Mouse (Mus musculus) heart, embryonic 11.5 days (tissue): ENCODE data around the gene Hist1h2aa. TPM values are rescaled to one million over a fixed set of nuclear protein-coding genes. Genes with fewer than 3 reads are reported as not detected.

Experiments used
- ATAC-seq: fragments of 200-750 bp; cut with Nextera tagmentation; replicated peaks from 2 replicates; pipeline ENCODE4 v1.8.0; 2017; ENCODE audit warnings: moderate library complexity; ENCODE audit not compliant: insufficient number of reproducible peaks, low FRiP score, low TSS enrichment
- H3K27ac ChIP-seq: fragments of 300-500 bp; sonication (generic); 2 replicates; pipeline ENCODE4 v1.5.1; 2014; ENCODE audit warnings: mild to moderate bottlenecking, low read depth, low read length
- H3K27me3 ChIP-seq: fragments of 300-500 bp; sonication (generic); 2 replicates; pipeline ENCODE4 v1.6.1; 2014; ENCODE audit warnings: mild to moderate bottlenecking, low read length, mixed read lengths; ENCODE audit not compliant: control insufficient read depth, insufficient read depth
- H3K36me3 ChIP-seq: fragments of 300-500 bp; sonication (generic); 2 replicates; pipeline ENCODE4 v1.6.1; 2014; ENCODE audit warnings: mild to moderate bottlenecking, low read length, moderate library complexity, mixed read lengths; ENCODE audit not compliant: control insufficient read depth, insufficient read depth
- H3K4me1 ChIP-seq: fragments of 300-500 bp; sonication (generic); 2 replicates; pipeline ENCODE4 v1.6.1; 2014; ENCODE audit warnings: low read length; ENCODE audit not compliant: control insufficient read depth, insufficient read depth
- H3K4me2 ChIP-seq: fragments of 300-500 bp; sonication (generic); 2 replicates; pipeline ENCODE4 v1.6.1; 2014; ENCODE audit warnings: mild to moderate bottlenecking, moderate library complexity
- H3K4me3 ChIP-seq: fragments of 300-500 bp; sonication (generic); 2 replicates; pipeline ENCODE4 v1.5.1; 2014; ENCODE audit warnings: low read depth, low read length
- H3K9ac ChIP-seq: fragments of 300-500 bp; sonication (generic); 2 replicates; pipeline ENCODE4 v1.6.1; 2014; ENCODE audit warnings: mild to moderate bottlenecking, low read depth, low read length, moderate library complexity
- H3K9me3 ChIP-seq: fragments of 300-500 bp; sonication (generic); replicated peaks from 2 replicates; pipeline ENCODE4 v1.6.1; 2016; ENCODE audit warnings: low read length; ENCODE audit not compliant: control insufficient read depth
- WGBS: fragments of 180-500 bp; shearing (Covaris S2); extraction: QIAGEN DNeasy Blood & Tissue Kit; methylation state at CpG from one replicate; pipeline ENCODE4 v1.1.7; 2014; ENCODE audit not compliant: insufficient replicate concordance; 5-methylcytosine and 5-hydroxymethylcytosine counted together
- polyA plus RNA-seq: library from polyadenylated mRNA; unstranded; fragments of >200 nt; fragmentation: Nextera tagmentation; extraction: Ambion mirVana; gene quantifications from 2 replicates; pipeline ENCODE4 v1.2.1, GENCODE M21; 2014

Gene Hist1h2aa
- polyA plus RNA-seq: not detected in 2 replicates

DNA sequence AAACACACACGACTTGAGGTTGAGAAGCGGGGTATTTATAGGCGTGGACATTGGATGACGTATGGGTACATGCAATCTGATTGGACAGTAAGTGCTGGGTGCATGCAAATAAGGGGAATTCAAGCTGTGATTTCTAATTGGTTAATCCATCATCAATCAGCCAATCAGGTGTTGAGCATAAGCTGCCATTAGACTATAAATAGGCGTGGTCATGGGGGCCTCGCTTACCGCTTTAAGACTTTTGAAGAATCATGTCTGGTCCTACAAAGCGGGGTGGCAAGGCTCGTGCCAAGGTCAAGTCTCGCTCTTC is at the start of gene Hist1h2aa:
Hist1h2aa (plus strand) TSS at position 252 of the 310 bp plus-strand sequence.
- H3K36me3 ChIP-seq: no peaks in the 10 kb centered on the region
- H3K9ac ChIP-seq: no peak within 1 kb of the TSS
- WGBS: 84% methylated on average over 10 of the region's 10 CpGs
- ATAC-seq: no peak
- no peak within 1 kb of the TSS for H3K4me2 ChIP-seq
- H3K9me3 ChIP-seq: no peaks in the 10 kb centered on the region
- H3K27me3 ChIP-seq: peaks cover 2% of the 10 kb centered on the region; the same call in 1 of the 2 replicates
- H3K4me1 ChIP-seq: no peaks in the 10 kb centered on the region
- H3K27ac ChIP-seq: no peak within 1 kb of the TSS
- no peak within 1 kb of the TSS for H3K4me3 ChIP-seq

DNA sequence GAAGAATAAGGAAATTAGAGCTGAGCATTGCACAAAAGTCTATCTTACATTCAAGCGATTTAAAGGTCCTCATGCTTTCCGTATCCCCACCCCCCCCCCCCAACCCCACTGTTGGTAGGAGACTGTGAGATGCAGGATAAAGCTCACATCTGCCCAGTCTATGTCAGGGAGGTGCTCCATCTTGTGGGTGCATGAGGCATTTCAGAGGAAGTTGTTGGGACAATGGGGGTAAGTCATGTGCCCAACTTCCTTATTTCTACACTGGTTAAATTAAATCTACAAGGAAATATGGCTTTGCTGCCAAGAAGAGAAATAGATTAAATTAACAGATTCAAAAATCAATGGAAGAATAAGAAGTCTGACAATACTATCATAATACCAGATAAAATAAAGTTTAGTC is 48.7 kb upstream of the Hist1h2aa start:
- ATAC-seq: no peak
- no peaks in the 10 kb centered on the region for H3K36me3 ChIP-seq
- H3K4me1 ChIP-seq: no peaks in the 10 kb centered on the region
- no peak overlapping the region for H3K9ac ChIP-seq
- H3K27me3 ChIP-seq: no peaks in the 10 kb centered on the region
- no peaks in the 10 kb centered on the region for H3K9me3 ChIP-seq
- no peak overlapping the region for H3K4me2 ChIP-seq
- H3K4me3 ChIP-seq: no peak overlapping the region
- 40% methylated on average over 2 of the region's 2 CpGs for WGBS
- no peak overlapping the region for H3K27ac ChIP-seq

DNA sequence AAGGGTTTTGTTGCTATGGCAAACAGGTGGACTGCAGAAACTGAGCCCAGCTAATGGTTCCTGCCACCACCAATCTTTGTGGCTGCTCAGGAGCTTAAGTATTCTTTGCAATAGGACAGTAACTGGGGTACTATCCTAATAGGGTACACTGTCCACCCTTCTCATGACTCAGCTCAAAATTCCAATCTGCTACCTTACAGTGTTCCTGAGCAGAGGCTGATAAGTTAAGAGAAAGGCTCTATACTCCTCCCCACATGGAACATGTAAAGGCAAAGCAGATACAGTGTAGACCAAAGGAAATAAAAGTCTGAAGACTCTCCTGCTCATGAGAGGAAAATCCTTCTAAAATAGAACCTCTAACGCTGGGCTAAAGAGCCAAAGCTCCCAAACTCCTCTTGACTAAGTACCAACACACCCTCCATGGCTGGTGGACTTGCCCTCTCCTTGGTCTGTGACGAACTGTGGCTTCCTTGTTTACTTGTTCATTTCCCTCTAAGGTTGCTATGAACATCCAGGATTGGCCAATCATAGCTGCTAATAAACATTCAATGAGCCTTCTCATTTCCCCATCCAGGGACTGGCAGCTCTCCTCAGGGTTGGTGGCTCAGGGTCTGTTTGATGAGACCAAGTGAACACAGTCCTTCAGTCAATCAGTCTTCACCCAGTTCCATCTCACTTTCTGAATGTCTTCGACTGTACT is 47.1 kb upstream of the Hist1h2aa start:
- WGBS: 76% methylated on average over 3 of the region's 3 CpGs
- no peak overlapping the region for H3K27ac ChIP-seq
- no peak overlapping the region for H3K9ac ChIP-seq
- no peaks in the 10 kb centered on the region for H3K27me3 ChIP-seq
- H3K4me2 ChIP-seq: no peak overlapping the region
- no peaks in the 10 kb centered on the region for H3K36me3 ChIP-seq
- H3K4me3 ChIP-seq: no peak overlapping the region
- no peaks in the 10 kb centered on the region for H3K4me1 ChIP-seq
- ATAC-seq: no peak
- H3K9me3 ChIP-seq: no peaks in the 10 kb centered on the region

DNA sequence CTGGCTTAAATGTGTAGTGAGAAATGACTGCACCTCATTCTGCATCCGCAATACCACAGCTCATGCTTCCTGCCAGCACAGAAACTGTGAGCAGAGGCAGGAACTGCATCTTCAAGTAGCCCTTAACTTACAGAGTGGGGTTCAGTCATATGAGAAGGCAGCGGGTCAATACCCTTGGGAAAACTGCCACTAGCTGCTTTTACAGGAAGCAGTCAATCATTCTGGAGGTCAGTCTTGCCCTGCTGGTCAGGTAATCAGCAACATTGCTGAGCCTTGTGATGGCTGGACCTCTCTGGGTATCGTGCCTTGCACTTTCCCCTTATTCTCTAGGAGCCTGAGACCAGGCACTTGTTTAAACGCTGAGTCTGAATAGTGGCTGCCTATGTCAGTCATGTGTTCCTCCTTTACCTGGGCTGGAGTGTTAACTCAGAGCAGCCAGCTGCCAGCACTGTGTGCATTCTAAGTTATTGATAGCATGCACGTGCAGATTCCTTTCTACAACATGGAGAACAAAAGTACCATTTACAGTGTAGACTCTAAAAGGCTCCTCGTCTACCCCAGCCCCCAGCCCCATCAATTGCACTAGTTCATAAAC is 45.2 kb upstream of the Hist1h2aa start:
- Histone ChIP-seq H3K4me2 (no peak overlapping the region), H3K4me3 (no peak overlapping the region), H3K36me3 (no peaks in the 10 kb centered on the region), H3K27ac (no peak overlapping the region), H3K9me3 (no peaks in the 10 kb centered on the region), H3K27me3 (no peaks in the 10 kb centered on the region), H3K4me1 (no peaks in the 10 kb centered on the region; the same call in 1 of the 2 replicates), H3K9ac (no peak overlapping the region)
- WGBS: 58% methylated on average over 6 of the region's 6 CpGs
- ATAC-seq: no peak

DNA sequence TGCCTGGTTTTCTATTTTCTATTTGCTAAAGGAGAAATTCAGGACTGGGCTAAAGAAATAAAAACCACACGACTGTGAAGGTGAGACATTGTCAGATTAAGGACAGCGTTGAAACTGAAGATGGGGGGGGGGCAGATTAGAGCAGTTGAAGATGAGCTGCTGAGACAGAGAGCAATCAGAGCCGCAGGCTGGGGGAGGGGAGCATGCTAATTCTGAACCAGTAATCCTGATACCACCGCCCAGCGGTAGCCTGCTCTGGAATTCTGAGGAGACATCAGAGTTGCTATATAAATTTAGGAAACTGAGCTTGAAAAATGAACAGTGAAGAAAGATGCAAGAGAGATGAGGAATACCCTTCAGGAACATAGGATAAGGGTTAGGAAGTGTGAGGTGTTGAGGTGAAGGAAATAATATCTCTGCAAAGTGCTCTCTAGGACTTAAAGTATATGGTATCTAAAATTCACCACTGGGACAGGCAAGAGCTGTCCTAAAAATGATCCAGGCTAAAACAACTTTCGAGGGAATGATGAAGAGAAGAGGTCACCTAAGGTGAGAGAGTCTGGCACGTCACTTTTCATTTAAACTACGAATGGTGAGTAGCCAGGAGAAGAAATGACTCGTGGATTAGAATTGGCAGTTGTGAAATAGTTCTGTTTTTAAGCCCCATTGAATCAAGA is 41.5 kb upstream of the Hist1h2aa start:
- WGBS: 29% methylated on average over 9 of the region's 9 CpGs
- Histone ChIP-seq H3K4me2 (no peak overlapping the region), H3K27ac (no peak overlapping the region), H3K4me3 (no peak overlapping the region), H3K36me3 (no peaks in the 10 kb centered on the region), H3K27me3 (no peaks in the 10 kb centered on the region), H3K9ac (no peak overlapping the region), H3K4me1 (no peaks in the 10 kb centered on the region; the same call in 1 of the 2 replicates), H3K9me3 (no peaks in the 10 kb centered on the region)
- no peak for ATAC-seq

DNA sequence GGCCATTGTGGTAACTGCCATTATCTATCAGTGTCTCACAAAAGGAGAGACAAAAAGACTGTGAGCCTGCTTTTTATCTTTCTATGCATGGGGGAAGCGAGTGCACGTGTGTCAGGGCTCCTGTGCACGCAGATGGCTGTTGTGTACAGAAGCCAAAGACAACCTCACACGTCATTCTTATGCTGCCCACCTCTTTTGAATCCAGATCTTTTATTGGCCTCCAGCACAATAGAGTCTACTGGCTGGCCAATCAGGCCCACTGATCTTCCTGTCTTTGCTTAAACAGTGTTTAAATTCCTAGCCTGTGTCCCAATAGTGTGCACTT is 41.0 kb upstream of the Hist1h2aa start:
- 50% methylated on average over 4 of the region's 4 CpGs for WGBS
- no peak overlapping the region for H3K4me3 ChIP-seq
- ATAC-seq: no peak
- H3K27me3 ChIP-seq: no peaks in the 10 kb centered on the region
- no peaks in the 10 kb centered on the region; the same call in 1 of the 2 replicates for H3K4me1 ChIP-seq
- H3K4me2 ChIP-seq: no peak overlapping the region
- H3K9ac ChIP-seq: no peak overlapping the region
- no peaks in the 10 kb centered on the region for H3K9me3 ChIP-seq
- H3K36me3 ChIP-seq: no peaks in the 10 kb centered on the region
- H3K27ac ChIP-seq: no peak overlapping the region

DNA sequence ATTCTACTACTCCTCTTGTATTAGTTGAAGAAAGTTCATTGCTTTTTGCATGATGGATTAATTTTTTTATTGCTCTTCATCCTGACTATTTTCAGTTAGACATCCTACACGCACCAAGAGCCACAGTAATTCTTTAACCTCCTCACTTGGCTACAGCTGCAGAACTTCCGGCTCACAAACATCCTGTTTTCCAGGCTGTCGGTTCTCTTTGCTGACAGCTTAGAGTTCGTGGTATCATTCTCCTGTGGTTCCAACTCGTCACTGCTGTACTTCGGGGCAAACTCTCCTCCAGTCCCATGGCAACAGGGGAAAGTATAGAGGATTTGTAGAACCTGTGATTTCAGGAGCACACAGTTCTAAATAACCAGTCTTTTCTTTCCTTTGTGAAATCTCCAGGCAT is 36.0 kb upstream of the Hist1h2aa start:
- H3K9ac ChIP-seq: no peak overlapping the region
- 0 out of 2 replicates have a peak, but pooled peaks cover 1% of the 10 kb centered on the region for H3K27me3 ChIP-seq
- no peak overlapping the region for H3K4me3 ChIP-seq
- no peaks in the 10 kb centered on the region for H3K4me1 ChIP-seq
- H3K36me3 ChIP-seq: no peaks in the 10 kb centered on the region
- no peak overlapping the region for H3K4me2 ChIP-seq
- whole genome bisulfite sequencing: 39% methylated on average over 6 of the region's 6 CpGs
- no peaks in the 10 kb centered on the region for H3K9me3 ChIP-seq
- ATAC-seq: no peak
- H3K27ac ChIP-seq: no peak overlapping the region

DNA sequence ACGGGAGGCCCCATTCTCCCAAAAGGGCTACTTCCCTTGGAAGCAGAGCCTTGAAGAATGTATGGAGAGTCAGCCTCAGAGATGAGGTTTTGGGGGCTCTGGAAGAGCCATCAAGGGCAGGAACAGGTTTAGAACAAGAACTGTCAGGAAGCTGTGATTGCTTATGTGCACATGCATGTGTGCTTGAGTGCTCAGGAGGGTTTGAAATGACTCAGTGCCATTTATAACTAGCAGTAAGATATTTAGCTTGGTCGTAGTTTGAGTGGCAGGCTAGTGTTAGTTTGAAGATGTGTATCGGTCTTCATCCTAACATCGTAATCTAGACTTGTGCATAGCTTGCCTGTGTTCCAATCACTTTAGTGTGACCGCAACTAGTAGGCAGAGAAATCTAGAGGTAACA is 27.4 kb upstream of the Hist1h2aa start:
- H3K27me3 ChIP-seq: 0 out of 2 replicates have a peak, but pooled peaks cover 9% of the 10 kb centered on the region
- no peaks in the 10 kb centered on the region for H3K4me1 ChIP-seq
- H3K9me3 ChIP-seq: no peaks in the 10 kb centered on the region
- ATAC-seq: no peak
- H3K9ac ChIP-seq: no peak overlapping the region
- WGBS: 85% methylated on average over 5 of the region's 5 CpGs
- no peaks in the 10 kb centered on the region for H3K36me3 ChIP-seq
- no peak overlapping the region for H3K4me2 ChIP-seq
- H3K27ac ChIP-seq: no peak overlapping the region
- no peak overlapping the region for H3K4me3 ChIP-seq
